Mouse (Mus musculus) kidney, embryonic 14.5 days (tissue): ENCODE data around the gene Nusap1. TPM values are rescaled to one million over a fixed set of nuclear protein-coding genes. Genes with fewer than 3 reads are reported as not detected.

Experiments used
- polyA plus RNA-seq: library from polyadenylated mRNA; unstranded; fragments of >200 nt; fragmentation: Nextera tagmentation; extraction: Ambion mirVana; gene quantifications from 2 replicates; pipeline ENCODE4 v1.2.1, GENCODE M21; 2014

The Nusap1 gene
- polyA plus RNA-seq, 1 experiment from 2014 or later, result 77.2 TPM

Other genes starting within 250 kb of the Nusap1 start
- 6.2 and 8.4 TPM in 2 replicates for gene Ino80, start 140.6 kb upstream of the Nusap1 start, polyA plus RNA-seq
- 0.09 and 0.38 TPM in 2 replicates for gene Exd1, start 70.7 kb upstream of the Nusap1 start, polyA plus RNA-seq
- 37.8 and 58.4 TPM in 2 replicates for gene Chp1, start 70.6 kb upstream of the Nusap1 start, polyA plus RNA-seq
- gene Oip5, start 171 bp downstream of the Nusap1 start, polyA plus RNA-seq, result 35.5 and 38.6 TPM in 2 replicates
- gene Ndufaf1, start 44.5 kb downstream of the Nusap1 start, polyA plus RNA-seq, result 40.3 and 45.4 TPM in 2 replicates
- gene Rtf1, start 56.8 kb downstream of the Nusap1 start, polyA plus RNA-seq, result 34.3 and 53.7 TPM in 2 replicates
- 0.87 and 1.7 TPM in 2 replicates for gene Itpka, start 124.0 kb downstream of the Nusap1 start, polyA plus RNA-seq
- gene Ltk, start 142.1 kb downstream of the Nusap1 start, polyA plus RNA-seq, result 0.50 and 0.72 TPM in 2 replicates
- gene Rpap1, start 169.2 kb downstream of the Nusap1 start, polyA plus RNA-seq, result 19.4 and 30.6 TPM in 2 replicates
- 10.2 and 13.8 TPM in 2 replicates for gene Tyro3, start 179.4 kb downstream of the Nusap1 start, polyA plus RNA-seq